Mouse (Mus musculus): ENCODE measurements around the gene Cpa5. TPM values are rescaled to one million over a fixed set of nuclear protein-coding genes. Genes with fewer than 3 reads are reported as not detected.

The Cpa5 gene
- polyA plus RNA-seq, 1 experiment from 2014 or later, result 1.3 TPM

- Histone ChIP-seq H3K4me2 (ENCODE audit: low read depth, low read length) (peak overlapping the region; percentile 48), H3K4me3 (ENCODE audit: low read depth, low read length) (peak overlapping the region; percentile 8; the same call in 1 of the 2 replicates), H3K9ac (ENCODE audit: low read depth, low read length) (peak overlapping the region; percentile 65), H3K9me3 (ENCODE audit: control insufficient read depth, low read length) (no peaks in the 10 kb centered on the region), H3K27me3 (replicated peaks; ENCODE audit: control insufficient read depth, insufficient read depth, low read length) (no peaks in the 10 kb centered on the region), H3K4me1 (ENCODE audit: control insufficient read depth, insufficient read depth, low read length) (peaks cover 62% of the 10 kb centered on the region), H3K27ac (replicated peaks; ENCODE audit: low read depth, low read length) (peak overlapping the region; percentile 98), H3K36me3 (ENCODE audit: control insufficient read depth, insufficient read depth, low read length) (no peaks in the 10 kb centered on the region)
- 10% methylated on average over 11 of the region's 11 CpGs for WGBS
- DNase-seq (ENCODE audit: low spot score) (peak; percentile 75), ATAC-seq (ENCODE audit: low read depth) (peak; percentile 61)
These were observed 64.5 kb downstream of the Cpa5 start for GRCm38 (mm10) chr6:30675281-30675771.

GRCm38 (mm10) chr6:30676506-30676905 lies 65.7 kb downstream of the Cpa5 start:
- H3K4me1 ChIP-seq (ENCODE audit: control insufficient read depth, insufficient read depth, low read length), result peaks cover 62% of the 10 kb centered on the region
- H3K9me3 ChIP-seq (ENCODE audit: control insufficient read depth, low read length), result no peaks in the 10 kb centered on the region
- peak overlapping the region; percentile 98 for H3K27ac ChIP-seq (replicated peaks; ENCODE audit: low read depth, low read length)
- ATAC-seq (ENCODE audit: low read depth), result no peak
- H3K9ac ChIP-seq (ENCODE audit: low read depth, low read length), result no peak overlapping the region
- no peaks in the 10 kb centered on the region for H3K36me3 ChIP-seq (ENCODE audit: control insufficient read depth, insufficient read depth, low read length)
- WGBS, result 66% methylated on average over 6 of the region's 6 CpGs
- no peak for DNase-seq (ENCODE audit: low spot score)
- 0 out of 2 replicates have a peak overlapping the region, but pooled peaks have one; percentile 10 for H3K4me2 ChIP-seq (ENCODE audit: low read depth, low read length)
- H3K27me3 ChIP-seq (replicated peaks; ENCODE audit: control insufficient read depth, insufficient read depth, low read length), result no peaks in the 10 kb centered on the region
- no peak overlapping the region for H3K4me3 ChIP-seq (ENCODE audit: low read depth, low read length)

GRCm38 (mm10) chr6:30677591-30677990 lies 66.8 kb downstream of the Cpa5 start:
- Histone ChIP-seq H3K4me3 (ENCODE audit: low read depth, low read length) (no peak overlapping the region), H3K9ac (ENCODE audit: low read depth, low read length) (no peak overlapping the region), H3K27me3 (replicated peaks; ENCODE audit: control insufficient read depth, insufficient read depth, low read length) (no peaks in the 10 kb centered on the region), H3K4me2 (ENCODE audit: low read depth, low read length) (no peak overlapping the region), H3K27ac (replicated peaks; ENCODE audit: low read depth, low read length) (peak overlapping the region; percentile 98; the same call in 1 of the 2 replicates), H3K36me3 (ENCODE audit: control insufficient read depth, insufficient read depth, low read length) (no peaks in the 10 kb centered on the region), H3K4me1 (ENCODE audit: control insufficient read depth, insufficient read depth, low read length) (peaks cover 63% of the 10 kb centered on the region), H3K9me3 (ENCODE audit: control insufficient read depth, low read length) (no peaks in the 10 kb centered on the region)
- no peak for DNase-seq (ENCODE audit: low spot score)
- 73% methylated on average over 9 of the region's 9 CpGs for WGBS
- ATAC-seq (ENCODE audit: low read depth), result no peak

GRCm38 (mm10) chr6:30678482-30678881 lies 67.7 kb downstream of the Cpa5 start:
- Histone ChIP-seq H3K27ac (replicated peaks; ENCODE audit: low read depth, low read length) (peak overlapping the region; percentile 4; the same call in 1 of the 2 replicates), H3K4me1 (ENCODE audit: control insufficient read depth, insufficient read depth, low read length) (peaks cover 64% of the 10 kb centered on the region), H3K4me3 (ENCODE audit: low read depth, low read length) (no peak overlapping the region), H3K9ac (ENCODE audit: low read depth, low read length) (no peak overlapping the region), H3K36me3 (ENCODE audit: control insufficient read depth, insufficient read depth, low read length) (no peaks in the 10 kb centered on the region), H3K9me3 (ENCODE audit: control insufficient read depth, low read length) (no peaks in the 10 kb centered on the region), H3K4me2 (ENCODE audit: low read depth, low read length) (0 out of 2 replicates have a peak overlapping the region, but pooled peaks have one; percentile 10), H3K27me3 (replicated peaks; ENCODE audit: control insufficient read depth, insufficient read depth, low read length) (no peaks in the 10 kb centered on the region)
- ATAC-seq (ENCODE audit: low read depth) (no peak), DNase-seq (ENCODE audit: low spot score) (no peak)
- 68% methylated on average over 6 of the region's 6 CpGs for WGBS

- Histone ChIP-seq H3K9me3 (ENCODE audit: control insufficient read depth, low read length) (no peaks in the 10 kb centered on the region), H3K36me3 (ENCODE audit: control insufficient read depth, insufficient read depth, low read length) (no peaks in the 10 kb centered on the region), H3K4me1 (ENCODE audit: control insufficient read depth, insufficient read depth, low read length) (peaks cover 58% of the 10 kb centered on the region), H3K9ac (ENCODE audit: low read depth, low read length) (no peak overlapping the region), H3K4me3 (ENCODE audit: low read depth, low read length) (no peak overlapping the region), H3K27ac (replicated peaks; ENCODE audit: low read depth, low read length) (peak overlapping the region; percentile 24), H3K4me2 (ENCODE audit: low read depth, low read length) (no peak overlapping the region), H3K27me3 (replicated peaks; ENCODE audit: control insufficient read depth, insufficient read depth, low read length) (no peaks in the 10 kb centered on the region)
- DNase-seq (ENCODE audit: low spot score), result no peak
- no peak for ATAC-seq (ENCODE audit: low read depth)
- 73% methylated on average over 5 of the region's 5 CpGs for WGBS
These were observed 68.8 kb downstream of the Cpa5 start for GRCm38 (mm10) chr6:30679567-30679966.

GRCm38 (mm10) chr6:30680442-30680841 lies 69.6 kb downstream of the Cpa5 start:
- Histone ChIP-seq H3K4me2 (ENCODE audit: low read depth, low read length) (no peak overlapping the region), H3K9me3 (ENCODE audit: control insufficient read depth, low read length) (no peaks in the 10 kb centered on the region), H3K27ac (replicated peaks; ENCODE audit: low read depth, low read length) (peak overlapping the region; percentile 24; the same call in 1 of the 2 replicates), H3K4me1 (ENCODE audit: control insufficient read depth, insufficient read depth, low read length) (peaks cover 50% of the 10 kb centered on the region), H3K9ac (ENCODE audit: low read depth, low read length) (no peak overlapping the region), H3K27me3 (replicated peaks; ENCODE audit: control insufficient read depth, insufficient read depth, low read length) (no peaks in the 10 kb centered on the region), H3K36me3 (ENCODE audit: control insufficient read depth, insufficient read depth, low read length) (no peaks in the 10 kb centered on the region), H3K4me3 (ENCODE audit: low read depth, low read length) (no peak overlapping the region)
- WGBS, result 46% methylated on average over 7 of the region's 7 CpGs
- ATAC-seq (ENCODE audit: low read depth) (peak; percentile 28; the same call in 1 of the 2 replicates), DNase-seq (ENCODE audit: low spot score) (peak; percentile 84)

Other genes with a start within 250 kb of the Cpa5 start
- gene Zc3hc1, start 220.0 kb upstream of the Cpa5 start, polyA plus RNA-seq (2014; fragmentation: Nextera tagmentation; extraction: Ambion mirVana), result 52.8 and 60.5 TPM in 2 replicates
- gene Klhdc10, start 209.1 kb upstream of the Cpa5 start, polyA plus RNA-seq (2014; fragmentation: Nextera tagmentation; extraction: Ambion mirVana), result 43.7 and 44.7 TPM in 2 replicates
- gene Tmem209, start 101.2 kb upstream of the Cpa5 start, polyA plus RNA-seq (2014; fragmentation: Nextera tagmentation; extraction: Ambion mirVana), result 31.0 and 36.9 TPM in 2 replicates
- gene Ssmem1, start 101.2 kb upstream of the Cpa5 start, polyA plus RNA-seq (2014; fragmentation: Nextera tagmentation; extraction: Ambion mirVana), result 0.51 TPM in 1 of 2 replicates, not detected in the other
- 3.3 and 4.5 TPM in 2 replicates for gene Cpa2, start 69.4 kb upstream of the Cpa5 start, polyA plus RNA-seq (2014; fragmentation: Nextera tagmentation; extraction: Ambion mirVana)
- 3.0 and 3.4 TPM in 2 replicates for gene Cpa4, start 42.6 kb upstream of the Cpa5 start, polyA plus RNA-seq (2014; fragmentation: Nextera tagmentation; extraction: Ambion mirVana)
- 1.3 and 1.7 TPM in 2 replicates for gene Cpa1, start 28.2 kb downstream of the Cpa5 start, polyA plus RNA-seq (2014; fragmentation: Nextera tagmentation; extraction: Ambion mirVana)
- gene Cep41, start 82.7 kb downstream of the Cpa5 start, polyA plus RNA-seq (2014; fragmentation: Nextera tagmentation; extraction: Ambion mirVana), result 38.6 and 44.3 TPM in 2 replicates
- gene Mest, start 112.5 kb downstream of the Cpa5 start, polyA plus RNA-seq (2014; fragmentation: Nextera tagmentation; extraction: Ambion mirVana), result 2,046 and 2,257 TPM in 2 replicates

Data from embryonic facial prominence, embryonic 14.5 days (tissue).